21 mouse cellular contexts compared by ENCODE assay signal in genomic region chr11:60740321-60740720, GRCm38 (mm10).
"Had no signal": no experiment of that assay in that cellular context is flagged by ENCODE, and none has a peak within 500 bp of the region (broad histone marks: within the 10 kb centered on the region; RNA-seq: fewer than 3 reads in every experiment).

No protein-coding gene starts in this region.

- H3K4me1 ChIP-seq: midbrain, embryonic 10.5 days; midbrain, embryonic 12.5 days; neural tube, embryonic 13.5 days; neural tube, embryonic 15.5 days; stomach, embryonic 15.5 days had no signal

- H3K9me3 ChIP-seq: midbrain, embryonic 10.5 days; midbrain, embryonic 12.5 days; neural tube, embryonic 13.5 days; neural tube, embryonic 15.5 days; stomach, embryonic 15.5 days had no signal

- ATAC-seq: midbrain, embryonic 16.5 days had no signal

- H3K27me3 ChIP-seq: midbrain, embryonic 12.5 days; neural tube, embryonic 13.5 days; neural tube, embryonic 15.5 days; stomach, embryonic 15.5 days had no signal

- H3K27ac ChIP-seq: midbrain, embryonic 10.5 days; midbrain, embryonic 12.5 days; neural tube, embryonic 13.5 days; neural tube, embryonic 15.5 days; stomach, embryonic 15.5 days; stomach, postnatal 0 days had no signal

- H3K4me2 ChIP-seq: lung, embryonic 14.5 days; midbrain, embryonic 12.5 days; neural tube, embryonic 13.5 days; neural tube, embryonic 15.5 days; stomach, embryonic 15.5 days had no signal

- H3K9ac ChIP-seq: lung, embryonic 14.5 days; midbrain, embryonic 12.5 days; neural tube, embryonic 13.5 days; neural tube, embryonic 15.5 days; stomach, embryonic 15.5 days had no signal

- DNase-seq: lung, adult 18-20 months; lung, embryonic 14.5 days; lung, postnatal 10 days; lung, postnatal 4 days; midbrain, embryonic 14.5 days; retina, postnatal 1 day; right cerebral cortex, adult 18-20 months; right cerebral cortex, postnatal 25 days; right cerebral cortex, postnatal 4 days; spleen, adult 18-20 months; thymus, adult 2 months; thymus, postnatal 25 days; thymus, postnatal 4 days had no signal

- H3K4me3 ChIP-seq: midbrain, embryonic 10.5 days; midbrain, embryonic 12.5 days; myocyte; neural tube, embryonic 13.5 days; neural tube, embryonic 15.5 days; stomach, embryonic 15.5 days had no signal
